Mouse (Mus musculus) 3134 (cell line): ENCODE measurements at regions not wholly inside any gene's neighbourhood (a gene's known extent, or its start where the extent isn't known, plus 50 kb on each side); places are given as distances from the start of the nearest gene placed in this dataset.

ENCODE experiments used
- DNase-seq: peaks from one replicate; pipeline ENCODE4 v3.0.0-alpha.2; 2011; ENCODE audit warnings: low spot score; ENCODE audit not compliant: insufficient read length; ENCODE audit errors: extremely low read depth

DNA sequence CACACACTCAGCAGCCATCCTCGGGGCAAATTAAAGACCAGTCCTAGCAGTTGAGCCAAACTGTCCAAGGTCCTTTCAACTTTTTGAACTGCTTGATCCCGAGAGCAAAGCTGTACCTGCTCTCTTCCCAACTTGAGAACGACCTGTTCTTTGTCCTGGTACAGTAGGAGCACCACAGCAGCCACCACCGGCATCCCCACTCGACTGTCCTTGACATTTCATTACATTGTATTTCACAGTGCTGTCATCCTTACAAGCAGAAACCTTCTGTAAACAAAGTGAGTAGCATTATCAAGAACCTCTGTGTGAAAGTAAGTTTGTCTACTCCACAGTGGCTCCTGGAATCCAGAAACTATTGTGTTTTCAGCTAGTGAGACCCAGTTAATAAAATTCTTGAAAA, 240.2 kb upstream of the Zfp462 start:
- DNase-seq, result no peak

DNA sequence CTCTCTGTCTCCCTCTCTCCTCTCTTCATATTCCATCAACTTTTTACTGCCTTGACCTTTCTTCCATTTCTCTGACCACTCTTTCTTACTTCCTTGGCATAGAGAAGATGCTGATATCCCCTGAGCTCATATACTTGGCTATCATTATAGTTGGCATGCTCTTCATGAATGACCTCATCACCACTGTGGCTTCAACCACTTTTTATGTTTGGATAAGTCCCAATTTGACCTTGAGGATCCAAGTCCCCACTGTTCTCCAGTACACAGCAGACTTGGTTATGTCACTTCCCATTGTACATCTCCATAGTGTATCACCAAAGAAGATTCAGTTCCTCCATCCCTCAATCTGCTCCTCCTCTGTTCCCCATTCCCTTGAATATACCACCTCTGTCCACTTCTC, 235.1 kb upstream of the Zfp462 start:
- DNase-seq, result no peak

DNA sequence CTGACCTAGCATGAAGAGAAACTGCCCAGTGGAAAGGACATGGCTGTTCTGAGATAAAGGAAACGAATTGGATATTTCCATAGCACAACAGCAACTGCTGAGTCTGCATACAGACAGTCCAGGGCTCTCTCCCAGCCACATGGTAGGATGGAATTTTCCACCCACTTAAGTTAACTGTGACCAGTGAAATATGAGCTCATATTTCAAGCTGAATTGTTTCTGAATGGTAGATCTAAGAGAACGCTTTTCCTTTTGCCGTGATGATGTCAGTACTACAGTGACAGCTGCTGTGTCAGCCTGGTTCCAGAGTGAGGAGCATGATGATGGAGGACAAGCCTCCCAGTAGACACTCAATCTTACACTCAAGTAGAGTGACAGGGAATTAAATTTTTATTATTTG, 231.9 kb upstream of the Zfp462 start:
- DNase-seq, result no peak

DNA sequence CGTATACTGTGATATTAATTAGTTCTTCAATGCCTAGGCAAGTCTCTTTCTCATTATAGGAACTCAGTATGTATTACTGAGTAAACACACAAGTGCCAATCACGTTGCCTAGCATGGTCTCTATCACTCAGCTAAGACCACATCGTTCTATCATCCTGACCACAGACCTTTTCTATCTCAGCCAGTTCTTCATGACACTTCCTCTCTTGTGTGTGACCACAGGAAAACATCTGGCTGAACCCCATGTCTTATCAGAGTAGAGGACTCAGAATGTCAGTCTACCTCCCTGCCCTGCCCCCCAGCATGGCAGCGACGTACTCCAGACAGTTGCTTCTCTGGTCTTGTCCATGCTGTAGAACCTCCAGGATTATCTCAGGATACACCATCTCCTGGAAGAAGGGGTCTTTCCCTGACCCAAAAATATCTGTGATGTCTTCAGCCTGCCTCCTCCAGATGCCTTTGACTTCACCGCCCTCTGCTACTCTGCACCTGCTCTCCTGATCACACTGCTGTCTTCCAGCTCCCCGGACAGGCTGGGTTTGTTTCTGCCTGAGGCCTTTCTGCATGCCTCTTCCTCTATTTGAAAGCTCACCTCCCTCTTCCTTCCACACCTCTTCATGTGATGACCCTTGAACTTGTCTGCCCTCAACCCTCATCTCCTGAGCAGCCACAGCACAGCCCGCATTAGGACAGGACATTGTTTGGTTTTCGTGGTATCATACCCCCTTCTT, 230.1 kb upstream of the Zfp462 start:
- DNase-seq, result no peak

DNA sequence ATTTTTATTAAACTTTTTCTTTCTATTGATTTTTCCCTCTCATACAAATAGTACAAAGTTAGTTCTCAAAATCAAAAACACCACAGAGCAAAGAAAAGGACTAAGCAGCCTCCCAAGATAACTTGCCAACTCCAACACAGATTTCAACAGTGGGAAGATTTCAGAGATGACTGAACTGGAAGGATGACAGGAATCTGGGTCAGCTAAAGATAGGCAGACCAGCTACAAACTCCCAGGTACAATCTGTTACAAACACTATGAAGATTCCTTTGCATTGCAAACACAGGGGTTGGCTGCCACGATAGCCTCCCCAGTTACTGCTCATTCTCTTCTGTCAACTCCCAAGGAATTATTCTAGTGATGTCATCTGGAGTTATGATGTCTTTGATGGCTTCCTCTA, 226.8 kb upstream of the Zfp462 start:
- DNase-seq, result no peak

DNA sequence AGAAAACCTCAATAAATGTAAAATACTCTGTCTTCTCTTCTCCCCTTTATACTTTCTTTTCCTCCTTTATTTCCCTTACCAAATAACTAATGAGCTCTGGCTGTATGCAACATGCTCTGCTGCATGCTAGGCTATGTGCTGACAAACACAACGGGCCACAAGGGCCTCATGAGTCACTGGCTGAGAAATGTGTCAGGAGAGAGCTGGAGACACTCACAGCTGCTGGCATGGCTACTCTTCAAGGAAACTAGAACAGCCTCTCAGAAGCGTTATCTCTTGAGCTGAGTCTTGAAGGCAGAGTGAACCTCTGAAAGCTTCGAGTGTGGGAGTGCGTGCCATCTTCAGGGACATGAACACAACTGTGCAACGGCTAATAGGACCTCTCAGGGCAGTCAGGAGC, 205.8 kb upstream of the Zfp462 start:
- DNase-seq, result peak; percentile 9

DNA sequence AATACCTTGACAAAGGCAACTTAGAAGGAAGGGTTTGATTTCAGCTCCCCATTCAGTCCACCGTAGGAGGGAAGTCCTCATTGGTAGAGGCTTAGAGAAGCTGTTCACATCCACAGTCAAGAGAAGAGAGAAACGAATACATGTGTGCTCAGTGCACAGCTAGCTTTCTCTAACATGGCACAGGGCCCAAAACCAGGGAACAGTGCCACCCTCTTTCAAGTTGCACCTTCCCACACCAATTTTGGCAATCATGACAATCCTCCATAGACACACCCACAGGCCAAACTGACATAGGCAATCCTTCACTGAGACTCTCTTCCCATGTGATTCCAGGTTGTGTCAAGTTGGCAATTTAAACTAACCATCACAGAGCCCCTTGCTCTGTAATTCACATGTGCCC, 193.4 kb upstream of the Zfp462 start:
- DNase-seq, result no peak

DNA sequence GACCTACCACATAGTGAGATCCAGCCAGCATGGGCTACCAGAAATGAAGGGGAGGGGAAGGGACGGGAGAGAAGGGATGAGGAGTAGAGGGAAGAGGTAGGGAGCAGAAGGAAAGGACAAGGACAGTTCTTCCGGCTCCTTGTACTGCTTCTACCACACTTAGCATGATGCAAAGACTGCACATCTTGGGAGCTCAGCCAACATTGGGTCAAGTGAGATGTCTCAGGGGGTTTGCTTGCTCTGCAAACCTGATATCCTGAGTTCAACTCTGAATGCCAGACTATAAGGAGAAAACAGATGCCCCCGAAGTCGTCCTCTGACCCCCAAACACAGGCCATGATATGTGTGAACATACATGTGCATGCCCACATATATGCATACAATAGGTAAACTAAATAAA, 188.4 kb upstream of the Zfp462 start:
- DNase-seq, result no peak

DNA sequence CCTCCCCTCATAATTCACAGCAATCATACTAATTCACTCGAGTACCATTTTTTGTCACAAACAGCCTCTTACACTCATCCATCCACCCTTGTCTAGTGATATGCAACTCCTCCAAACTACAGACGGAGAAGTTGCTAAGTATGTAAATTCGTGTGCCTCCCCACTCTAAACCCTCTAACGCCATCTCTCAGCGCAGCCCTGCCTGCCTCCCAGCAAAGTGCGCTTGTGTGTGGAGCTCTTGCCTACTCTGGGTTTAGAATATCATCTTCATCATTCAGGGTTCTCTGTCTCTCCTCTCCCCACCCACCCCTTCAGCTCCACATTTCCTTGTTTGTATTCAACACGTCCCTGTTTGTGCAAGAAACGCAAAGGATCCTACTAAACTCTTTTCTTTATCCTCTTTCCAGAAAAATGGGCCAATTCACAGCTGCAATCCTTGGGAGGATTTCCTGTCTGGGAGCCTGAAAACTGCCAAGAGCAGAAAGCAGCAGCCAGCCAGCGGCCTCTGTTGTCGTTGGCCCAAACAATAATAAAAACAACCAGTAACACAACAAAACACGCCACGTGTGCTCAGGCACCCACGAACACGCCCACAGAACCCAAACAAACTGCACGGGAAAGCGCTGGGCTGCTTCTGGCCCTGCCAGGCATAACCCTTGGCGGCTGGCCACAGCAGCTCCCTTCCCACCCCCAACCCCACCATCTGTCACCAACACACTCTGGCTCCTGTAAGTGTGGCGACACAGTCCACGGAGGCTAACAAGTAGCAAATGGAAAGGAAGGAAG, 186.9 kb upstream of the Zfp462 start:
- DNase-seq, result no peak

DNA sequence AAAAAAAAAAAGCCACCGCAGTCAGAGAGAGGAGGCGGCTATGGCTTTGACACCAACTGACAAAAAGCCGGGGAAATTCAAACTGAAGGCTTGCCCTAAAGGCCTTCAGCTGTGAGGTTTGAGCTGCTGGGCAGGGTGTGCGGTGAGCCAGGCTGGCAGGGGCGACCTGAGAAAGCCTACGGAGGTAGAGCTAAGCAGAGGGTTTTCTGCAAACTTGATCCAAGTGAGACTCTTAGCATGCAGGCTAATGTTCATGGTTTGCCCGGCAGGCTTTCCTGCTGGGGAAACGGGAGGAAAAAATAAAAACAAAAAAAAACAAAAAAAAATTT, 186.4 kb upstream of the Zfp462 start:
- DNase-seq, result no peak

DNA sequence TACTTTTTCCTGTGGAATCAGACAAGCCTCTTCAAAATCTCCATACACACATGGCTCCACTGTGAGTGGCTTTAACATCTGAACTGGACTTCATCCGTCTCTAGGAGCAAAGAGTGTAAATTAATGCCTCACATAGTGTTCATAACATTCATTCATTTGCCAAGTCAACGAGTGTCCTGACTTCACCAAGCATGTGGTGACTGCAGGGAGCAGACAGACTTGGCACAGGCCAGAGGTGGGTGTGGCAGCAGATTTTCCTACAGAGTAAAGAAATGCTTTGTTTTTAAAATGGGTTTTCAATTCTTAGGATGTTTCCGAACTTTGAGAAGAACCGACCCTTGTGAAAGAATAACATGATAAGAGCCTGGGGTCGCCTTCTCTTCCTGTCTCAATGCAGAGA, 183.6 kb upstream of the Zfp462 start:
- no peak for DNase-seq

DNA sequence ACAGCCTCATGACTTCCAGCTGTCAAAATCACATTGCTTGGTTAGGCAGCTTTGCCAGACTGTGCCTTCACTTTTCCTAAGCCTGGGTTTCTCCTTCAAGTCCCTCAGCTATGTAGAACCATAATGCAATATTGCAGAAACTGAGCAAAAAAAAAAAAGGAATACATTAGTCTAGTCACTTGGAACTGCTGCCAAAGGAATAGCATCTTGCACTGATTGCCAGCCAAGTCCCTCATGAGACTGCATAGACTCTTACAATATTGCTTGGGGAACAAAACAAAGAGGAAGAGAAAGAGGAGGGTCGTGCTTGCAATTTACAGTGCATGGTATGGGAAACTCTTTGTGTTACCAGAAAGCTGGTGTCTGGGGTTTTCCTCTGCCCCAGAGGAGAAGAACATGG, 179.8 kb upstream of the Zfp462 start:
- DNase-seq, result no peak

DNA sequence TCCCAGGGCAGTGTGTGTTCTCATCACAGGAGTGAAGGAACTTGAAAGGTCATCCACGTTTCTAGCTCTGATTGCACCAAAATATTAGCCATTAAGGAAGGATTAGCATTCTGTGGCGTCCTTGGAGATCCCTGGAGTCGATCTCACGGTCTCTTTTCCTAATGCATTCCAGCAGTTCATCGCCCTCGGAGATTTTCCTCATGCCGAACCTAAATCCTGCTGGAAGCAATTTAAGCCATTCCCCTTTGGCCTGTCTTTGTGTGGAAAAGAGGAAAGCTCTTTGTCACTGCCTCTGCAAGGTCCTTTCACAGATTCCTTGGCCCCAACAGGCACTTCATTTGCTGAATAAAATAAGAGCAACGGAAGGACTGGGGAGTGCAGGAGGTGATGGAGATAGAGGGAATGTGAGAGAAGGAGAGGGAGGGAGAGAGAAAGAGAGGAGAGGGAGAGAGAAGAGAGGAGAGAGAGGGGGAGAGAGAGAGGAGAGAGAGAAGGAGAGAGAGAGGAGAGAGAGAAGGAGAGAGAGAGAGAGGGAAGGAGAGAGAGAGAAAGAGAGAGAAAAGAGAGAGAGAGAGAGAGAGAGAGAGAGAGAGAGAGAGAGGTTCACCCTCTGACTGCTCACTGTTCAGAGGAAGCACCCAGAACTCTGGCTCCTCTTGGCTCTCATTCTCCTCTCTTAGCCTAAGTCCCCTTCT, 177.2 kb upstream of the Zfp462 start:
- DNase-seq, result no peak

DNA sequence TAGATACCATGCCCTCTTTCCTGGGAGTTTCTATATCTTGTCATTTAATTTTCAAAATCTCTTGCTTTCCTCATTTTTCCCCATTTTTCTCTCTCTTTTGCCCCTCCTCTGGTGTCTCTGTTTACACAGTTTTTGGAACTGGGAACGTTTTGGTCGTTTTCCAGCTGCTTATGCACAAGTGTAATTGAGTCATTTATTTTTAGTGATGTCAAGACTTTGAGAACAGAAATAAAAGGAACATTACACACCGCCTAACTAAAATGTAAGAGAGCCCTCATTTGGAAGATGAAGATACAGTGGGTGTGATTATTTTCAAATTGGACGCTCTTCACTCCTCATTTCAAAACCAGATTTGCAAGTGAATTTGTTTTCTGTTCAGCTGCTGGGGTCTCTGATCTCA, 176.0 kb upstream of the Zfp462 start:
- no peak for DNase-seq

DNA sequence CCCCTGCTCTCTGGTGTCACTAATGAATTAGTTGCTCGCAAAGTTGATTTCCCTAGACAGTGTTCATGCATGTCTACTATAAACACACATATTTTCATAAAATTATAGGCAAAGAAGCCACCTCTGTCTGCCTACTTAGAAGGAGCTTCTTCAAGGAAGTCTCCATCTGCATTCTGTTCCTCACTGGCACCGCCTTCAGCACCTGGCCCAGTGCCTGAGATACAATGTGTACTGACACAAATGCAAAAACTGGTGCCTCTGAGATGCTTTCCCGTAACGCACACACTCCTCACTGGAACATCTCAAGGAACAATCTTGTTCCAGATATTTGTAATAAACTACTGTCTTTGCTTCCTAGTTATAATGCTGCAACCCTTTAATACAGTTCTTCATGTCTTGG, 170.8 kb upstream of the Zfp462 start:
- no peak for DNase-seq

DNA sequence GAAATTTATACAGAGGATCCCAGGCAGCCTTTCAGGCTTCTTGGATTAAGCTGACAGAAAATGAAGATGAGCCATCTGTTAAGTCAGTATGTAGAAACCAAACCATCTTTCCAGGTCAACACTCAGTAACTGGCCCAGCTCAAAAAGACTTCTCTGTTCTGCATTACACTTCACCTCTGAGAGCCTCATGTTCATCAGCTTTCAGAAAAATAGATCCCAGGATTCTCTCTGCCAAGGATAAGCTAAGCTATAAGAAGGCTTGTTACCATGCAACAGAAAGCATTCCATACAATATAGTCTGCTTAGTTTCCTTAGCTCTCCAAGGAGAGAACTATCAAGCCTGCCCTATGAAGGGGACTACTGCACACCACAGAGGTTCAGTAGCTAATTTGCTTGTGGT, 170.1 kb upstream of the Zfp462 start:
- no peak for DNase-seq

DNA sequence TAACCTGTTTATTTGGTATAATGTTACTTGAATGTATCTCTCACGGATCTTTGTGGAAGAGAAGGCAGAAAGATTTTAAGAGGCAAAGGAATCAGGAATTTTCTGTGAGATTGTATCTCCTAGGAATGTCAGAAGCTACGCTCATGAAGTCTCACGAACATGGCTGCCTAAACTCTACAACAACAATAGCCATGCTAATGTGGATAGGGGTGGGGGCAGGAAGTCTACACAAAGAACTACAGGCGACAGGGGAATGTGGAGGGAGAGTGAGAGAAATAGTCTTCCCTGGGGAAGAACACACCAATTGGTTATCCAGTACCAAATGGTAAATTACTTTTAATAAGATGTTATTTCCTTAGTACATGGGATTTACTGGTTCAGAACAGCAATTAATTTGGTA, 164.3 kb upstream of the Zfp462 start:
- DNase-seq, result no peak

DNA sequence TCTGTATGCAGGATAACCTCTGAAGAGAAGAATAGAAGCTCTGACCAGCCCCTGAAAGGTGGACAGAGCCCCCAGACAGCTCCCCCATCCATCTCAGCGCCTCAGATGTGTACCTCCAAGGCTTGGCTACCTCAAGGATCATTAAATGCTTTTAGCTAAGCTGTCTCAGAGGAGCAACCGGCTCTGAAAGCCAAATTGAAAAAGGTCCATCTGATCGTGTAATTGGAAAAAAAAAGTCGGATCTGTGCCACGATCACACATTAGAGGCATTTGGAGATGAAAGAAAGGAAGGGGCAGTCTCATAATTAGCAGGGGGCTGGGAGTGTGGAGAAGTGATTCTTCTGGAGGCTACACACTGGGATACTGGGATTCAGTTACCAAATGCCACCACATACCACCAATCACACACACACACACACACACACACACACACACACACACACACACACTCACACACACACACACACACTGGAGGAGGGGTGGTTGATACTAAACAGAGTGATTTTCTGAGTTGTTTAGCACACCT, 153.6 kb upstream of the Zfp462 start:
- DNase-seq, result no peak

DNA sequence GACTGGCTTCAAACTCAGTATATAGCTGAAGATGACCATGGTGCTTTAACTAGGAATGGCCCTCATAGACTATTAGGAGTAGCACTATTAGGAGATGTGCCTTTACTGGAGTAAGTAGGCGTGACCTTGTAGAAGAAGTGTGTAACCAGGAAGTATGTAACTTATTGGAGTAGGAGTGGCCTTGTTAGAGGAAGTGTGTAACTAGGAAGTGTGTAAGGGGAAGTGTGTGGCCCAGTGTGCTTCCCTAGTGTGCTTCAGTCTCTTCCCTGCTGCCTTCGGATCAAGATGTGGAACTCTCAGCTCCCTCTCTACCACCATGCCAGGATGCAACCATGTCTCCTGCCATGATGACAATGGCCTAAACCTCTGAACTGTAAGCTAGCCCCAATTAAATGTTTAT, 151.0 kb upstream of the Zfp462 start:
- DNase-seq, result no peak

DNA sequence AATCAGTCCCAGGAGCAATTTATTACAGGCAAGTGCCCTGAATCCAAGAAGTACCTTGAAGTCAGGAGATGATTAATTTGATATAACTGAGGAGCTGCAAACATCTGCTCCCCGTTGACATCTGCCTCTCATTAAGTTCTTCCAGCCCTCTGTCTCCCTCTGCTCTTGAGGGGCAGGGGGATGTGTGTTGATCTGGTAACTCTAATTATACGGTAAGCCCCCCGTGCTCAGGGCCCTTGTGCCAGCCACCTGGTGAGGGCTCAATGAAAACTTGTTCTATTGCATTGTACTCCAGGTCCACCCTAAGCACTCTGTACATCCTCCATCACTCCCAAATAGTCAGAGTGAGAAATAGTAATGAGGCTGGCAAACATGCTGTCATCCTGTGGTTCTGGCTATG, 149.6 kb upstream of the Zfp462 start:
- no peak for DNase-seq

DNA sequence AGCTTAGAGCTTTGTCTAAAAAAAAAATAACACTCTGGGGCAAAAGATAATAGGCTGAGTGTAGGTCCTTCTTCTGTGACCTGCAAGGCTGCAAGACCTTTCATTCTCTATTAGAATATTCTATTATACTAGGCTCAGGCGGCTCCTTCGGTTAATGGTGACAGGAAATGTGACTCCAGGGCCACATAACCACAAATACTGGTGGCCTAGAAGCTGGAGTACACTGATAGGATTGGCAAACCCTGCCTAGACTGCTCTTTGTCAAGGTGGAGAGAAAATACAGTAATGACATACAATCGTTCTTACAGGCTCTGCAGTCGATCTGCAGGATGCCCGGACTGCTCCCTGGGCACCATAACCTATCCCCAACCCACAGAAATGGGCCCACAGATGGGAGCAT, 146.3 kb upstream of the Zfp462 start:
- no peak for DNase-seq

DNA sequence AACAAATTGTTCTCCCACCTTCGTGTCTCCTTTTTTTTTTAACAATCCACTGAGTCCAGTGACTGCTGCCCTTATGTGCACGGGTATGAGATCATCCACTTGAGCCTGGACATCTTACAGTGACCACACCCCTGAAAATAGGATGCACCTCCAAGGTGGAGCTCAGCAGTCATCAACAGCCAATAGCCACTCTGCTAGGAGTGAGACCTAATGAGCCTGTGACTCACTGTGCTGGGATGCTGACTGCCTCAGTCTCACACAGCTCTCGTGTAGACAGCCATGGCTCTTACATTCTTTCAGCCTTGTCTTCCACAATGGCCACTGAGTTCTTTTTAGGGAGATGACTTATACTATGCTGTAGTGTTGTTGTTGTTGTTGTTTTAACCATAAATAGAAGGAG, 133.7 kb upstream of the Zfp462 start:
- DNase-seq, result peak; percentile 55
